Mouse (Mus musculus) telencephalon, adult 2 months (tissue): ENCODE results near the gene Xpnpep1.

ENCODE experiments used
- DNase-seq: peaks from one replicate; pipeline ENCODE4 v3.0.0-alpha.2; 2011; ENCODE audit warnings: low read depth, low spot score

The Xpnpep1 gene

DNA sequence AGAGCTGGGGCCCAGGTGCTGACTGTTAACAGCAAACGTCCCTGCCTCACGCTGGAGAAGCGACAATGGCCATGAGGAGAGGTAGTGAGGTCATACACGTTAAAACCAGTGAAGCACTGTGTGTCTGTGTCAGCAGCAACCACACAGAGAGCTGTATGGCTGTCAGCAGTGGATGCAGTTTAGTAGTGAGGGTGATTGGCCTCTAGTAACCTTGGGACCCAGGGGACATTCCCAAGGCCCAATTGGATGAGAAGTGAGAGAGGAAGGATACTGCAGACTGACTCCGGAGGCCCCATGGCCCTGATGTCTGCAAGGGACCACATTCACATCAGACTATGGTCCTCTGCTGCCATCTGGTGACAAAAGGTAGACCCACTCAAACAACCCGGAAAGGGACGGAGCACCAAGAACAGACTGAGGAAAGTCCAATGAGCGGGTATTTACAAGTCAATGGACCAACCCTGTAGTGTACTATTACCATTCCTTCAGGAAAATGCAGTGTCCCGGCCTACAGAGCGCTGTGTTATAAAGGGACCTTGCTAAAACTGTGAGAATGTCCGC lies 47.1 kb downstream of the Xpnpep1 start:
- peak; percentile 23 for DNase-seq

- DNase-seq: no peak
Measured at GRCm38 (mm10) chr19:52991924-52992323, 48.1 kb downstream of the Xpnpep1 start.

DNA sequence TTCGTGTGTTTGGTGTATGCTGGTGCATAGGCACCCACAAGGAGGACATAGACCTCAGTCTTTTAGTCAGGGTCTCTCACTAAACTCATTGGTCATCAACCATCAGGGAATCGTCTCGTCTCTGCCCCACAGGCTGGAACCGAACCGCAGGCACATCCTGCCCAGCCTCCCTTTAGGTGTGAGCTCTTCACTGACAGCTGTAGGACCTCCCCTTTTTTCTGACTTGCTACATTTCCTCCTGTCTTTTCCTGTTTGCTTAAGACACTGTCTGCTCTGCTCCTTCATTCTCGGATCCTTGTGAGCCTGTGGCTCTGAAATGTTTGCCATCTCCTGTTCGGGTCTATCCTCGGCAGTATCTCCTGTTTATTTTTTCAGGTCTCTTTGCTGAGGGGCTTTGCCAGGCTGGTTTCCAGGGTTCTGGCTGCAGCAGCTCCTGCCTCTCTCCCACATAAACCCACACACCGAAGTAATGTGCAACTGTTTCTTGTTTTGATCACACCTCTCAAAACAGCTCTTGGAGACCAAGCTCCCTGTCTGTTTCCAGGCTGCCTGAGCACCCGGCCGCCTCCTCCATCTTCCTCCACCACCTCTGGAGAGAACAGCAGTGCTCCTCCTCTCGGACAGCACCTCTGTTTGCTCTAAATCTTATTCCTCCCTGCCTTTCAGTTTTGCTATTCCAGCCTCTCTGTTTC lies 60.8 kb downstream of the Xpnpep1 start:
- peak; percentile 27 for DNase-seq

- DNase-seq: no peak
Measured at GRCm38 (mm10) chr19:52975564-52976185, 64.3 kb downstream of the Xpnpep1 start.

DNA sequence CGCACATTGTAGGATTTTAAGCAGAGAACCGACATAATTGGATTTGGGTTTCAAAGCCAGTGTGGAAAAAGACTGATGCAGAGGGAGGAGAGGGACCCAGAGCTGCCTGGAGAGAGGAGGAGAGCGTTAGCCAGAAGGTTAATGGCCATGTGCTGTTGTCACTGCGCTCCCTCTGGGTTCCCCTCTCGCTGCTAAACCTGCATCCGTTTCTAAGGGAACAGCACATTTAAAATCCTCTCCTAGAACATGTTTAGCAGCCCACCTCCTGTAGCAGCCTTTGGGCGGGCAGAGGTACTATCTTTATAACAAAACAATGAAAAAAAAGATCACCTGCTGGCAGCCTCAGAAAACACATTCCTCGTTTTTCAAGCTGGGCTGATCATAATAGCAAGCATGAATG lies 73.7 kb downstream of the Xpnpep1 start:
- DNase-seq: peak; percentile 34

DNA sequence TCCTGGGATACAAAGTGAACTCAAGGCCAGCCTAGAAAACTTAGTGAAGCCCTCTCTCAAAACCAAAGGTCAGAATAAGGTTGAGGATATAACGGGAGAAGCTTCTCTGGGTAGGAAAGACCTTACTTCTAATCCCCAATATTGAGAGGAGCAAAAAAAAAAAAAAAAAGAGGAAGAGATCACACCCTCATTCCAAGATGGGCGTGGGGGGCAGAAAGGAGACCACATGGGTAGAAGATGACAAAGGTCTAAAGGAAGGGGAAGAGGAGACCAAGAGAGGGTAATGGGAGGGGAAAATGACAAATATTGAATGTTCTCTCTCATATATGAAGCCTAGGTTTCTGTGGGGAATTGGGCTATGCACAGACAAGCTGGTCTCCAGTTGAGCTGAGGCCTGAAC lies 77.3 kb downstream of the Xpnpep1 start:
- no peak for DNase-seq

DNA sequence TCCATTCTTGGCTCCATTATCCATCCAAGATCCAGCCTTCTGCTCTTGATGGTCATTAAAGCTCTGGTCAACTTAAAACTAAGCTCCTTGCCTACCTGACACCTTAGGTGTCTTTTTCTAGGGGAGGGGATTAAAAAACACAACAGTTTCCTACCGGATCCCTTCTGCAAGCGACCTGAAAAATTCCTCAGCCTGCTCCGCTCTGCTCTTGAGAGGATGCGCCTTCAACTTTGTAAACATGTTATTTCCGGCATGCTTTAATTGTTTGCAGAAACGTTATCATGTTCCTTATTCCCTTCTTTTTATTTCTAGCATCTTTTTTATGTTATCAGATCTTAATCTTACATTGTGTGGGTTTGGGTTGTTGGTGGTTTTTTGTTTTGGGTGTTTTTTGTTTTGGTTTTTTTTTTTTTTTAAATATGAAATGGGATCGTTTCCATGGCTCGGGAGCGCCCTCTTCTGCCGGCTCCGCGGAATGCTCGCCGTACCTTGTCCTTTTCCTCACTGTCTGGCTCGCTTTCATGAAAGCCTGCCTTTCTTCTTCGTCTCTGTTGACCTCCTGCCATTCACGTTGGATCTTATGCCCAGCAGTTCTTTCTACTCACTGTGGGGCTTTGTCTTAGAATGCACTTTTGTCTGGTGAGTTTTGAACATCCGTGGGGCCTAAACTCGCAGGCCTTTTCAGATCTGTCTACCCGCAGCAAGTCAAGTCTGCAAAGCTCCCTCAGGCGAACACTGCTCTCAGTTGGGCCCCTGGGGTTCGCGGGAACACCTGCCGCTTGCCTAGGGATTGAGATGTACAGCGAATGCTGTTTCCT lies 117.1 kb downstream of the Xpnpep1 start:
- DNase-seq: peak; percentile 8

- DNase-seq: no peak
Measured at GRCm38 (mm10) chr19:52904182-52904581, 135.8 kb downstream of the Xpnpep1 start.

- peak; percentile 0 for DNase-seq
Measured at GRCm38 (mm10) chr19:52891807-52892442, 148.1 kb downstream of the Xpnpep1 start.
